Mouse (Mus musculus) spleen, adult 18-20 months (tissue): ENCODE measurements at regions not wholly inside any gene's neighbourhood (a gene's known extent, or its start where the extent isn't known, plus 50 kb on each side); places are given as distances from the start of the nearest gene placed in this dataset.

Source experiments
- DNase-seq, 2 experiments: peaks; one replicate each; pipeline ENCODE4 v3.0.0; 2022; ENCODE audit warnings: mixed read lengths in 2 of 2

DNA sequence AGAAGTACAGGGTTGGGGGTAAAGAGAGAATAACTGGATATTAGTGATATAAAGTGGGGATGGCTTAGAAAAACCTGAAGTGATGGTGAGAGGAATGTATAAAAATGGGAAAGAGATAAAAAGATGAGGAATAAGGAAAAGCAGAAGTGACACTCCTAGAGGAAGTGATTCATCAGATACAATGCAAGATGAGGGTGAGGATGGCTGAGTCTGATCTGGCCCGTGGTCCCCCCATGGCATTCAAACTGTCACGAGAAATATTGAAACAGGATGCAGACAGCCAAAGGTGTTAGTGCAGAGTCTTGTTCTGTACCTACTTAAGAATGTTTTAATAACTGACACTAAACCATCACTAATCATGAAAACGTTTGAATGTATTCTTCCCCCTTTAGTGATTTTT lies 56.2 kb upstream of the Kitl start:
- DNase-seq, result no peak

DNA sequence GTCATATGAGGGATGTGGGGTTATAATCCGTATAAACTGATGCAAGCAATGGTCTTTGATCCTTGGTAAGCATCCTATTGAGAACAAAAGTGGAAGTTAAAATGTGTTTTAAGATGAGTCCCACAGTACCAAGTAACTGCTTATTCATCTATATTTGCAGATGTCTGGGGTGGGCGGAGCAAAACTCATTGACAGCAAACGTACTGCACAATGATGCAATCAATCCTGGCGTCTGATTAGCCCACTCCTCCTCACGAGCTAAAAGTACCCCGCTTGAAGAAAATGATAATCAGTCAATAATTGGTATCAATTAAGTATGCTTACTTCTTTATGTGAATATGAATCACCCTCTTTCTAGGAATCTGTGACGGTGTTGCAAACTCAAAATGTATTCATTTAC lies 62.9 kb upstream of the Kitl start:
- DNase-seq, result no peak

DNA sequence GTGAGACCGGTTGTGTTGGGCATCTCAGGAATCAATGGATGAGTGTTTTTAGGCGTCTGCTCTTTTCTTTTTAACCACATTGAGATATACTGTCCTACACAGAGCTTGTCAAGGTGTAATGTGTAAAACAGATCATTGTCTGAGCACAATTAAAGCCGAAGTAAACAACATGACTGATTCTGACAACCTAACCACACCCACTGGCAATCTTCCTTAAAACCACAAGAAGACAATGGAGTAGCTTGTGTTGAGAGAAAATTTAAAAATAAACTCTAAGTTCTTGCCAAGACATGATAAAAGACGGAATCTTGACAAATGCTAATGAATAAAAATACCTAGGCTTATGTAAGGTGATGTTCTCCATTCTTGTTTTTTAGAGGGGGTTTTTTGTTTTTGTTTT lies 63.7 kb upstream of the Kitl start:
- no peak for DNase-seq

DNA sequence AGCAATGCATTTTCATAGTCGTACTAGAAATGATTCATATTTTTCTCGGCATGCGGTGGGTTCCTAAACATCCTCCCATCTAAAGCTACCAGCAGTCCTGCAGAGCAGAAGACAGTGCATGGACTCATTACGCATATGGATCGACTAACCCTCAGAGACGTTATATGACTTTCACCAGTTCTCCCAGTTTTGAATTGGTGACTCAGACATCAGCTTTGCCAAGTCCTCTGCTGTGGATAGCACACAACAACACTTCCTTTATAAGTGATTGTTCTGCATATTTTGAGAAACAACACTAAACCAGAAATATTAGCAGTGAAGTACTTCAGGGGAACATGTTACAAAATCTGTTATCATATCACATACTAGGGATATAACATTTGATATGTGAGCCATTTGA lies 64.1 kb upstream of the Kitl start:
- no peak for DNase-seq

DNA sequence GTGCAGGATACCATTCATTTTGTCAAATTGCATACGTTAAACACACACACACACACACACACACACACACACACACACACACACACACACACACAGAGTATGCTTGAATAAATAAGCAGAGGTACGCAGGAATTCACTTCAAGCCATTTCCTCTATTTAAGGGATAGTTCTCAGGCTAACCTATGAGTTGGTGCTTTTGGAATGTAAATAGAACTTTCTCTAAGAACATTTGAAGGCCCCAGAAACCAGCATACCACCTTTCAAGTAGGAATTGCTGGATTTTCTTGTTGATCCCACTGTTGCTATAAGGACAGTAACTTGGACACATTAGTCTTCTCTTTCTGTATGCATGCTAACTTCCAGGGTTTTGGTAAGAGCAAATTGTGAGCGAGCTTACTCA lies 66.7 kb upstream of the Kitl start:
- no peak for DNase-seq

DNA sequence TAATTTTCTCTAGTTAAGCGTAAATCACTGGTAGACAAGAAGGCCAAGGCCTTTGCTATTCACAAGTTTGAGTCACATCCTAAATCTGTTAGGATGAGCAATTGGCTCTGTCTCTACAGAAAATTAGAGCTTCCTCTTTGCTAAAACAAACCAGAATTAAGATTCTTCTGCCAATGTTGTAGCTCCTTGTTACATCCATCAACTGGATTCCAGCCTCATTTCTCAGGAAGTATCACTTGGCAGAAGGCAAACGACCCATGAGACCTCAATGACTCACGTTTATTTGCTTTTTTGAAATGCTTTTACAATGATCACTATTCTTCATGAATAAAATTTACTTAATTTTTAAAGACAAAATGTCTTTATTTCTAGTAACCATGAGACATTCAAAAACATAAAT lies 70.0 kb upstream of the Kitl start:
- no peak for DNase-seq

DNA sequence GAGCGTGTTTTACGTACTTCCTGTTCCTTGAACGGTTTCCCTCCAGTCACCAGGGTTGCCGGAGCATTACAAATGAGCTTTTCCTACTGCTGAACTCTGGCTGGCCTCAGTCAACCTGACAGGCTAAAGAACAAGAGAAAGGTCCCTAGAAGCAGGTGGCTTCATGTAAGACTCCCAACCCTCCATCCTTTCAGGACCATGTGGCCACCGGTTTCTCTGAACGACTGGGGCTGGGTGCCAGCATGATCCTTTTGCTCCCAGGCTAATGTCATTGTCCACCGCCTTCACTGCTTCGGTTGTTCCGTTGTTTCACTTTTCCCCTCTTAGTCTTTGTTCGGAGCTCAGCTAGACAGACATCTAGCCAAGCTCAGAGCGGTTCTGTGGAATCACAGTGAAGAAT lies 73.8 kb upstream of the Kitl start:
- no peak for DNase-seq

DNA sequence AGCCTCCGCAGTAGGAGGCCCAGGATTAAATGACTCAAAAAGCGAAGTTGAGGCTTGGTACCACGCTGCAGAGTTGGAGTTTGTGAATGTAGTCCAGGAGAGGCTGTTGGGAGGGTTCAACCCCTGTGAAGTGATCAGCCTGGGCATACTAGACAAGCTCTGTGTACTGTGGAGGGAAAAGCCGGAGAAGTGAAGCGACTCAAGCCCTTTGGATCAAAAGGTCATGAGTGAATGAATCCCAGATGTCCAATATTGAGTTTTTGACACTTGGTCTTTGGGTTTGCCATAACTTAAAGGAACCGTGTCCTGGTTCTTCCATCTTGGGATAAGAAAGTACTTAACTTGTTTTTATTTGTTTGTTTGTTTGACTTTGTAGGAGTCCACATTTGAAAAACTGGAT lies 76.5 kb upstream of the Kitl start:
- no peak for DNase-seq

DNA sequence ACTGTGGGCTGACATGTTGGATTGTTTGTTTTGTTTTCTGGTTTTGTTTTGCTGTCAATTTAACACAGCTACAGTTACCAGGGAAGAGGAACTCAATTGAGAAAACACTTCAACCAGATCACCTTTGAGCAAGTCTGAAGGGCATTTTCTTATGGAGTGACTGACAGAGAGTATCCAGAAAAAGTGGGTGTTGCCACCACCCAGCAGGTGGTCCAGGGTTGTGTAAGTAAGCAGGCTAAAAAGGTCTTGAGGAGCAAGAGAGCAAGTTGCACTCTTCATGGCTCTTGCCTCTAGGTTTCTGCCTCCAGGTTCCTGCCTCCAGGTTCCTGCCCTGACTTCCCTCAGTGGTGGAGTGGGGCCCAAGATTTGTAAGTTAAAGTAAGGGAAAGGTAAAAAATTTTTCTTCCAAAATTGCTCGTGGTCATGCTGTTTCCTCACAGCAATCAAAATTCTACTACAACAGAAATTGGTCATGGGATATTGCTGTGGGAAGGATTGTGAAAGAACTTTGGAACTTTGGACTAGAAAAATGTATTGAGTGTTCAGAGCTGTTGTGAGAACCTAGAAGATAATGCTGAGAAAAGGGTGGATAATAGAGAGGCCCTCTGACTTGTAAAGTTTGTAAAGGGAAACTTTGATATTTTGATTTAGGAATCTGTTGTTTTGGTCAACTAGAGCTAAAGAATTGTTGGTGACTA lies 77.4 kb upstream of the Kitl start:
- DNase-seq, result no peak

DNA sequence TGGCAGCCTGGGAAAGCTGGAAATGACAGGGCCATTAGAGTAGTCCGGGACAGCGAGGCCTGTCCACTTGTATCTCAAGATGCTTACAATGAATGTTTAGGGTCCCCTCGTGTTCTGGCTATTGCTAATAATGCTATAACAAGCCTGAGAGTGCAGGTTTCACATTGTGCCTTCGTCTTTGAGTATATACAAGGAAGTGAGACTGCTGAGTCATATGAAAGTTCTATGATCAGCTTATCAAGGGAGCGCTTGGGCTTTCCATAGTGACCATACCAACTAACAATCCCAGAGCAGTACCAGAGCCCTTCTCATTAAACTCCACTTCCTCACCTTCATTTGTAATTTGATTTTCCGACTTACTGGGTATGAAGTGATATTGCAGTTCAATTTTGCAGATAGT lies 86.2 kb upstream of the Kitl start:
- no peak for DNase-seq

DNA sequence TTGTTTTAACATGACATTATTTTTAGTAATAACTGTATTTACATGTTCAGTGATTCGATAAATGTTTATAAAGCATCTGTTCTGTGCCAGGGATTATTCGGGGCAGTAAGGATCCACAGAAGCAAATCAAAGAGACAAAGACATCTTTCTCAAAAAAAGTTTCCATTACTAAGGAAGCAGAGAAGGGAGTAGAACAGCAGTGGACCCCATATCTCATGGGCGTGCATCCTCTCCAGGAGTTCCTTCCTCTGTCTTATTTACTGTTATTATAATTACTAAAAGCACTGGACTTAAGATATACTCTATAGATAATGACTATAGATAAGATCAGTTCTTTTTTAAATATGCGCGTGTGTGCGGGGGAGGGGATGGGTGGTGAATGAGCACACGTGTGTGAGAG lies 87.5 kb upstream of the Kitl start:
- DNase-seq, result no peak

DNA sequence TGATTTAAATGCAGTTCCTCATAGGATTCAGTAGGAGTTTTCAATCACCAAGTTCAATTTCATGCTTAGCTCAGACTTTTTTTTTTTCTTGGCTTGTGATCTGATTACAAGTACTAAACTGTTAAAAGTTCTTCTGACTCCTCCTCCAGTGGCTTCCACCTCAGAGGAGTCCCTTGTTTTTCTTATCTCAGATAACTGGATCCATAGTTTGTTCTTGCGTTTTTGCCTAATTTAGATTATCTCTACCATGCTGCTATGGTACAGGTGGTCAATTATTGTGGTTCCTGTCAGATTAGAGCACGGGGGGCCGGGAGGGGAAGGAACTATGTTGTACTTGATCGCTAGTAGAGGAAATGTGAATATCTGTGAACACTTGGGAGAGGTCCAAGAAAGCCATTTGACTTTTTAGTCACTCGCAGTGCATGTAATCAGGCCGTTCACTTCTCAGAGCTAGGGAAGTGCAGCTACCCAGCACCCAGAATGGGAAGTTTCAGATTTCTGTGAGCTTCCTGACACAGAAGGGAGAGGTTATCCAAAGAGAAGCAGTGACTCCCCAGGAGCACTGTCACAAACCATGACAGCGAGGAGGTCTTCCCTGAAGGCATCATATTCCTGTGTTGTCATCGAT lies 89.0 kb upstream of the Kitl start:
- no peak for DNase-seq

DNA sequence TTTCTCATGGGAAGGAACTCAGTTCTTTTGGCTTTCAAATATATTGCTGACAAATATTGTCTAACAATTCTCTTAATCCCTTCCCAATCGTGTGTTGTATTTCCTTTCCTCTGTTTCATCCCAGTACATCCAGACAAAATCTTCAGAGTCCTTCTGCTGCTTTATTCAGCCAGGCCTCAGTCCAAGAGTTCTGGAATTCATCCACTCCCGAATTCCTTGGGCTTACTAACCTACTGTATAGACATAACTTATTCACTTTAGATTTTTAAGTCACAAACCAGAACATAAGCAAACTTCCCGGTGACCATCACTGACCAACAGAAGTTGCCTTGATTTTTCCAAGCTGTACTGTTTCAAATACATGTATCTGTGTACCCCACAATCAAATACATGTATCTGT lies 90.9 kb upstream of the Kitl start:
- DNase-seq, result no peak

DNA sequence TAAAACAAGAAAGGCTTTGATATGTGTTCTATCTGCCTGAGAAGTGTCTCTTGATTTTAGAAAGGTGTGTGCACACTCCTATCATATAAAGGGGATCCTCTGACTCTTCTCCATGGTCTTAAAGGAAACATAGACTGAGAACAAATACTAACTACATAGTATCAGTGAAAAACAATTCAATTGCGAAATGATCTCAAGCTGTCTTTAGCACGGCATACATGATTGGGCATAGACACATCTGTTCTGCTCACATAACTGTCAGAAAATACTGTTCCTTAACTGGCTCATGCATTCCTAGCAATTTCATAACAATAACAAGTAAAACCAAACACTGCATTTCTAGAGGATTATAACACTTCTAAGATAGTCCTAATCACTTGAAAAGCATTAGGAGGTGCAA lies 95.5 kb upstream of the Kitl start:
- no peak for DNase-seq

DNA sequence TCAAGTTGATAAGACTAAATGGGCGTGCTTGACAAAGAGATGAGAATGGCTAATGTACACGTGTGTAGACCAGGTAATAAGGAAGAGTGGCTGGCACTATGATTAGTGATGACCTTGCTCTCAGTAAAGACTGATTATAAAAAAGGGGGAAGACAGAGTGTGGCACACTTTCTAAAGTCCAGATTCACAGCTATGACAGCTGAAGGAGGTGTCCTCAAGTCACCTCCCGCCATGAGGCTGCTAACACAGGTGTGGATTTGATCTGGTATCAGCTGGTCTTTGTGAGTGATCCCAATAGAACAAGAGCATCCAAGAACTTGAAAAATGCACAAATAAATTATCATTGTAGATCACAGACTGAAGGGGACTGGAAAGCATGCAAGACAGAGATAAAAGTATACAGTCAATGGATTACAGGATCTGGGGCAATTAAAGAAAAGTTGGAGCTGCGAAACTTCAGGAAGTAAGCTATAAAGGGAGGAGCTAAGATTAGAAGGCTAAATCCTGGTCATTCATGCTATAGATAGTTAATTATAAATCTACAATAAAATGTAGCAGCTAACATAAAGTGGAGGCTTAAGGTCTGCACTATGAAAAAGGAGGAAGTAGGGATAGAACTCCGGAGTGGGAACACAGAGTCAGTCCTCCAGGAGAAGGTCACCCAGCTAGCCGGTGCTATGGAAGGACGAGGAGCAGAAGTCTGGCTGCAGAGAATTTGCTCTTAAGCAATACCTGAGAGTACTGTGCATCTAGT lies 96.7 kb upstream of the Kitl start:
- DNase-seq, result no peak

DNA sequence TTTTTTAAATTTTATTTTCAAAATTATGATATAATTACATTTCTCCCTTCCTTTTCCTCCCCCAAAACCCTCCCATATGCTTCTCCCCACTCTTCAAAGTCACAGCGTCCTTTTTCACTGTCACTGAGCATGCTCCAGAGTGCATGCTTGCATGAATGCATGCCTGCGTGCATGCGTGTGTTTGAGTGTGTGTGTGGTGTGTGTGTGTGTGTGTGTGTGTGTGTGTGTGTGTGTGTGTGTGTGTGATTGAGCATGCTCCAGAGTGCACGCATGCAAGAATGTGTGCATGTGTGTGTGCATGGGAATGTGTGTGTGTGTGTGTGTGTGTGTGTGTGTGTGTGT lies 101.6 kb upstream of the Kitl start:
- DNase-seq, result no peak

DNA sequence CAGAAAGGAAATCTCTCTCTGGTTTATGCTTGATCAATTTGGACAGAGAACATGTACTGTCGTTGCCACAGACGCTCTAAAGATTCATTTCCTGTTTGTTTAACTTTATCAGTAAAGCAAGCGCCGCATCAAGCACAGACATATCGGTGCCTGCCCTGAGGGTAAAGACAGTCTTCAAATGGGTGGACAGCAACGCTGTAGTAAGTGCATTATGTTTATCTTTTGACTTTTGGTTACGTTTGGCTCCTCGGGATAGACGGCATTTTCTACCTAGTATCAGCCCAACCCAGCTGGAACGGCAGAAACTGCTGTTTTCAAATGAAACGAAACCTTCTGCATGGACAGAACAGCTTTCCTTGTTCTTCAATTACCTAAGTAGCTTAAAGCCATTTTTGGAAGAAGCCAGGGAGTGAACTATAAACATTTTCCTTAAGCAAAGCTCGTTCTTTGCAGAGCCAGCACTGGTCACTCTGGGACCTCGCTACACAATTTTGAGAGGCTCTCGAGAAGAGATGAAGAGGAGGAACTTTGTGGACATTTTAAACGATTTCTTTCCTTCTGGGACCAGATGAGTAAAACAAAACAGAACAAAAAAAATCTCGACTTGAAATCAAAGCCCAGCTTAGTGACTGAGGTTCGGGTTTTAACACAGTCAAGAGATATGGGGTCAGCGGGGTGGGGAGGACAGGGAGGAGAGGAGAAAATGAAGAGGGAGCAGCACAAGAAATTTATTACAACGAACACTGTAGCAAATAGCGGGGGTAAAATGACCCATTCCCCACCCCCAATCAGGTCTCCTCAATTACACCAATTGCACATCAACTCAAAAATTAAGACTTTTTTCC lies 102.2 kb upstream of the Kitl start:
- DNase-seq, result peak in 1 of 2 experiments; percentile 16

DNA sequence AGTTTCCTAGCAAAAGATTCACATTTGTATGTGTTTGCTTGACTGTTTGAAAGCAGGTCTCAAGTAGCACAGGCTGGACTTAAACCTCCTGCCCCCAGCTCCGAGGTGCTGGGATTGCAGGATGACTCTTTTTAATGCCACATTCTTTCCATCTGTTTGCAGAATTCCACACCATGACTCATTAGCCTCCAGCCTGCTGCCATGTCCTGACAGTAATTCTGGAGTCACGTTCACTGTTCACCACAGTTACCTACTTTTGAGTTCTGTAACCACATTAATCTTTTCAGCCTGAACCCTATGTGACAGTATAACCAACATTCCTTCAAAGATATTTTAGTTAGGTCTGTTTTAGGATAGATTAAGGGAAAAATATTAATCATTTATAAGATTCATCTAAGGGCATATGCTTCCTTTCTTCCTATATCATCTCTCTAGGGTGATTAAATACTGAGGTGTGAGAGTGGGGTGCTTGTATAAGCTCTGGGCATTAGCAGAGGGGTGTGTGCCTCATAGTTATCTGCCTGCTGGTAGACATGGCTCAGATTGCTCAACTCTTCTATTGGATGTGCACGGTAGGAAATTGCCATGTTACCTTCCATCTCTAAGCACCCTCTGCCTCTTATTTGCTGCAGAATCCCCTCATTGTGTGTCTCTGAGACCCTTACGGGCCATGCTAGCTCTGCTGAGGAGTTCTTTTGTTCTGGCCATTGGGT lies 105.3 kb upstream of the Kitl start:
- DNase-seq, result no peak

DNA sequence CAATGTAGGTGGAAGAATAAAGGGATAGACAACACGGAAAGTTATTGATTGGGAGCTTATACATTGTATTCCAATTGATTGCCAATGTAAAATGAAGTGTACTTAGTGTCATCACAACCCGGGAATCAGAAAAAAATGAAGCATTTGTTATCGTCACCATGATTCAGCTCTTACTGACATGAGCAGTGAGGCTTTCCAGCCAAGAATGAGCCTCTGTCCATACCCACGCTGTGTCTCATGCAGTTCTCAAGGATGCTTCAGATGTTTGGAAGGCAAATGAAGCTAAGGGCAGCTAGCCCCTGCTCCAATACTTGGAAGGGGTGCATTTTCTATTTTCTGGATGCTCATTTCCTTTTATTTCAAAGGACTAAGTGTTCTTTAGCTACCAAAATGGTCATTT lies 107.4 kb upstream of the Kitl start:
- no peak for DNase-seq

DNA sequence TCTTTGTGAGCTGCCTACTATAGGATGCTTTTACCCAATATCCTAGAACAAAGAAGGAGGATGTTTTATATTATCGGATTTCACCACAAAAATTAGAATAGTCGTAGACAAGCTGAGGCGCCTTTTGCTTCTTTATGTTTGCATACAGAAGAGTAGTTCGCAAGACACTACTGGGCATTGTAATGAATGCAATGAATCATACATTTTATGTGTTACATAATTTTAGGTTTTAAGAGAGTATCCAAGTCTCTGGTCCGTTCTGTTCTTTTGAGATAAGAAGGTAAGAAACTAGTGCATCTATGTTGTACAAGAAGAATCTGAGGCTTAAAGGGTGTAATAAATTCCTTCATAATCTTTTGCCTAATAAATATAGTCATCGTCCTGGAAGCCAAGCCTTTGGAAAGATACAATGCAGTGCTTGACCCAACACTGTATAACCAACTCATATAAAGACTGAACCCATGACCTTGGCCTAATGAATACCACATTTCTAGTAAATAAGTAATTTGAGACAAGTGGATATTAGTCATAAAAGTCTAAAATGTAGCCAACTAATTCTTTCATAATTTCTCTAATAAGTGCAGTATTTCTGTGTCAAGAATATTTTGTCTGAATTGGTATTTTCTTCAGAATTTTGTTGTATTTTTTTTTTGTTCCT lies 108.5 kb upstream of the Kitl start:
- no peak for DNase-seq

DNA sequence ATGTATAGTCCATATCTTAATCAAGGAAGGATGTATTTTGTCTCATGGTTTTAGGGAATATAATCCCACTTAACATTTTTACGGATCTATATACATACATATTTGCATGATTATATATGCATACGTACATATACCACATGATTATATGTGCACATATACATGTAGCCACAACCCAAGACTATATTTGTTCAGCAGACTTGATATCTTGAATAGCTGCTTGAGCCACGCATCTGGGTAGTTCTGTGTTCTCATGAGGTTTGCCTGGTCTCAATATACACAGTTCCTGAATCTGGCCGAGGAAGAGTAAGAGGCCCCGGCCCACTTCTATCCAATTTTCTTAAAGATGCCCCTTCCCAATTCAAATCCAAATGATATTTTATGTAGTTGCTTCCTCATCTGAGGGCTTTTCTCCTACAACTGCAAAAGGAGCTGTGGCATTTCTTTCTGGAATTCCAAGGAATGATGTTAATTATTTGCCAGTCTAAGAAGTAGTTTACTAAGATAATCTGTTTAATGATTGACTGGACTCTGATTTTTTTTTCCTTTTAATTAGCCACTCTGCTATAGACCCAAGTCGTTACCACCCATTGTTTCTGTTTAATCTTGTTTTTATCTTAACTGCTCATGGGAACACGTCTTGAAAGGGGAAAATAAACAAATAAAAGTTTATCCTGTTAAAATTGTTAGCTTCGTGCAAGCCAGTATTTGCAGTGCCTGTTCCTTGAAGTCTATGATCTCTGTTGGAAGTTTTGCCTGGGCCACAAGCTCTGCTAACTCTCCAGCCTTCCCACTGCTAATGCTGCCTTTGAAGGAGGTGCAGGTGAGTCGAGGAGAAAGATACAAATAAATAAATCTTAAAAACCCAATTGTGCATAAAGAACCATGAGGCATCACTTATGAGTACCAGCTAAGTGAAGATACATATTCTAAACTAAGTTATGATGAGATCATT lies 112.9 kb upstream of the Kitl start:
- no peak for DNase-seq
